Mouse (Mus musculus): ENCODE results near the gene Gm20388.

GRCm38 (mm10) chr8:122751342-122751741, 2840.7 kb downstream of the Gm20388 start:
- no peak for TF ChIP-seq CTCF (IDR thresholded peaks at IDR 0.05; ENCODE audit: low read depth)
- no peak for TF ChIP-seq EP300 (optimal IDR thresholded peaks at IDR 0.05)
